Mouse (Mus musculus) lung, postnatal 14 days (tissue): Measurements from ENCODE around the gene Gp1ba.

Experiments
- DNase-seq: peaks from one replicate; pipeline ENCODE4 v3.0.0; 2021

Gene Gp1ba

DNA sequence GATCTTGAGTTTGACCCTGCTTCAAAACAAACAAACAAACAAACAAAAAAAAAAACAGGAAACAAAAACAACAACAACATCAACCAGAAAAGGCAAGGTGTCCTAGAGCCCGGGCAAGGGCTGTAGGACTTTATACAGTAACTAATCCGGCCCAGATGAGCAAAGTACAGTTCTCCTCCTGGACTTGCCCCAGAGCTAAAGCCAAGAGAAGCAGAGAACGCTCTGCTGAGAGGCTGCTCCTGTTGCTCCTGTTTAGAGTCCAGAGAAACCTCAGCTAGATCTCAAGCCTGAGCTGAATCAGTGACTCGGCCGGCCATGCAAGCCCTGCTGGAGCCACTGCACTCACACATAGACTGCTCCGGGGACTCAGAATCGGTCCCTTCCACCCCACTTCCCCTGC, 8.8 kb upstream of the Gp1ba start:
- no peak for DNase-seq

DNA sequence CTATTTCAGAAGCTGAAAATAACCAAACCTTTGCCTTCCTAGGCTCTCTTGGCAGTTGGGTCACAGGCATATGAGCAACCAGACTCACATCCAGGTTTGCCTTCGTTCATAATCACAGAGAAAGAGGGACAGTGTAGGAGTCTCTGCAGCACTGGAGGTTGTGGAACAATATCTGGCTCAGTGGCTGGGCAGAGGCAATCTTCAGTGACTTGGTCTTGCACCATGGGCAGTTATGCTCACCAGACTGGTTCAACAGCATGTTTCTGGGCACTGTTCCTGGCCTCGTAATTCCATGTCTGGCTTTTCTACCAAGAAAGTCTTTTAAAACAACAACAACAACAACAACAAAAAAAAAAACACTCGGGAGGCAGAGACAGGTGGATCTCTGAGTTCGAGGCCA, 3.3 kb upstream of the Gp1ba start:
- no peak for DNase-seq

DNA sequence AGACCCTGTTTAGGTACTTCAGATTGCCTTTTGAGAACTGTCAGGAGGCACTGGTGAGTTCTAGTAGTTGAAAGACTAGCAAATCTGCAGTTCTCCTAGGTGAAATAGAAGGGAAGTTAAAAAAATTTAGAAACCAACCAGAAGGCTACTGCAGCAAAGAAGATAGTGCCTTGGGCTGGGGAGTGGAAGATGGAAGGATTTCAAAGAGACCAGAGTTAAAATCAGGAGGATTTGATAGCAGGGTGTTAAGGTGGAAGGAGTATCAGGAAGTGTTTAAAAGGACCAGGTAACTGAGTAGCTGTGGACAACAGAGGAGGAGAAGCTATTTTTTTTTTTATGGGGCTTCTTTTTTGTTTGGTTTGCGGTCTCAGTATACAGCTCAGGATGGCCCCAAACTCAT, 1.2 kb upstream of the Gp1ba start:
- DNase-seq: no peak

DNA sequence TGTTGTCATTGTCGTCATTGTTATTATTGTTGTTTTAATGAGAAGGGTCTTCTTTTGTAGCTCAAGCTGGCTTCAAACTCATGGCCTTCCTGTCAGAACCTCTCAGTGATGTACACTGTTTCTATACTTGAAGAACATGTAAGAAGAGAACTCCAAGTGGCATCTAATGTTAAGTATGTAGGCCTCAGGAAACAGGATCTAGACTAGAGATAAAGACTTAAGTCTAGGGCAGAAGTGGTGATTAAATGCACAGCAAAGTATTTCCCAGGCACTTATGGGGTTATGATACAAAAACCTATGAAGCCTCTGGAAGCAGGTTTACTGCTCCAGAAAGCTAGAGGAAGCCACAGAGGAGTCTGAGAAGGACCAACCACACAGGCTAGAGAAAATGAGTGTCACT, 629 bp upstream of the Gp1ba start:
- DNase-seq: no peak

DNA sequence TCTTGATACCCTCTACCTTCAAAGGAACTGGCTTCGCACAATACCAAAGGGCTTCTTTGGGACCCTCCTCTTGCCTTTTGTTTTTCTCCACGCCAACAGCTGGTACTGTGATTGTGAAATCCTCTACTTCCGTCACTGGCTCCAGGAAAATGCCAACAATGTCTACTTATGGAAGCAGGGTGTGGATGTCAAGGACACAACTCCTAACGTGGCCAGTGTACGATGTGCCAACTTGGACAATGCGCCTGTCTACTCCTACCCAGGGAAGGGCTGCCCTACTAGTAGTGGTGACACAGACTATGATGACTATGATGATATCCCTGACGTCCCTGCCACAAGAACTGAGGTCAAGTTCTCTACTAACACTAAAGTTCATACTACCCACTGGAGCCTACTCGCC, 1.1 kb downstream of the Gp1ba start:
- DNase-seq: no peak

DNA sequence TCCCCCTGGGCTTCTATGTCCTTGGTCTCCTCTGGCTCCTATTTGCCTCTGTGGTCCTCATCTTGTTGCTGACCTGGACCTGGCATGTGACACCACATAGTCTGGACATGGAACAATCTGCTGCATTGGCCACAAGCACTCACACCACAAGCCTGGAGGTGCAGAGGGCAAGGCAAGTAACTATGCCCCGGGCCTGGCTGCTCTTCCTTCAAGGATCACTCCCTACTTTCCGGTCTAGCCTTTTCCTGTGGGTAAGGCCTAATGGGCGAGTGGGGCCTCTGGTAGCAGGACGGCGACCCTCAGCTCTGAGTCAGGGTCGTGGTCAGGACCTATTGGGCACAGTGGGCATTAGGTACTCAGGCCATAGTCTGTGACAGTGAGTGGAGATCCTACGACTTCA, 2.3 kb downstream of the Gp1ba start:
- no peak for DNase-seq

DNA sequence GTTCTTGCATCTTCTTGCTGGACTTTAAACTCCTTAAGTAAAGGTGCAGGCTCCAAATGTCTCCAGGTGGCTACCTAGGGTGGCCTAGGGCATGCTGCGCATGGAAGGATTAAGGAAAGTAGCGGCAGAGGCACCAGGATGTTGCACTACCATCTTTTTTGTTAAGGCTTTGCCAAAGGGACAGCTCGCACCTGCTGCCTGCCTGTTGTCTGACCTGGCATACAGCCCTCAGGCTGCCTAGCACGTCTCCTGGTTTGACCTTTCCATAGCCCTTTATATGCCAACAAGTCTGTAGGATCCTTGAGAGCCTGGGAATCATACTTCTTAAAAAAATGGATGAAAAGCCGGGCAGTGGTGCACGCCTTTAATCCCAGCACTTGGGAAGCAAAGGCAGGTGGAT, 4.1 kb downstream of the Gp1ba start:
- DNase-seq: no peak

DNA sequence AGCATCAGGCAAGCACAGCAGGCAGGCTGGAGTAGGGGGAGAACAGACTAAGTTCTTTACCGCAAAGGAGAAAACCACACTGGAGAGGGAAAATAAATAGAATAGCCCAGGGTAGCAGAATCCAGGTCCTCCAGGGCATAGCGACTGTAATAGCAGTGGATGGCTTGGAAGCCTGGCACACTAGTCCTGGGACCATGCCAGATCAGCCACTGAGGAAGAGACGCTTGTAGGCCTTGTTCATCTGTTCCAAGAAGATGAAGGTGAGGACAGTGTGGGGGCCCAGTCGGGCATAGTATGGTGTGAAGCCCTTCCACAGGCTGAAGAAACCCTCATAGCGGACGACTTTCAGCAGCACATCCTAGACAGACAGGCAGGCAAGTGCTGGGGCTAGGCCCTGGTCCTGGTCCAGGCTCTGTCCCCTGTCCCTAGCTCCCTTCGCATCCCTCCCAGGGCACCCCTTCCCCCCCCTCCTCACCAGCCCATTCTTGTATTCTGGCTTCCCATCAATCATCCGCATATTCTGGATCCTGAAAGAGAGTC, 5.7 kb downstream of the Gp1ba start:
- DNase-seq: no peak

DNA sequence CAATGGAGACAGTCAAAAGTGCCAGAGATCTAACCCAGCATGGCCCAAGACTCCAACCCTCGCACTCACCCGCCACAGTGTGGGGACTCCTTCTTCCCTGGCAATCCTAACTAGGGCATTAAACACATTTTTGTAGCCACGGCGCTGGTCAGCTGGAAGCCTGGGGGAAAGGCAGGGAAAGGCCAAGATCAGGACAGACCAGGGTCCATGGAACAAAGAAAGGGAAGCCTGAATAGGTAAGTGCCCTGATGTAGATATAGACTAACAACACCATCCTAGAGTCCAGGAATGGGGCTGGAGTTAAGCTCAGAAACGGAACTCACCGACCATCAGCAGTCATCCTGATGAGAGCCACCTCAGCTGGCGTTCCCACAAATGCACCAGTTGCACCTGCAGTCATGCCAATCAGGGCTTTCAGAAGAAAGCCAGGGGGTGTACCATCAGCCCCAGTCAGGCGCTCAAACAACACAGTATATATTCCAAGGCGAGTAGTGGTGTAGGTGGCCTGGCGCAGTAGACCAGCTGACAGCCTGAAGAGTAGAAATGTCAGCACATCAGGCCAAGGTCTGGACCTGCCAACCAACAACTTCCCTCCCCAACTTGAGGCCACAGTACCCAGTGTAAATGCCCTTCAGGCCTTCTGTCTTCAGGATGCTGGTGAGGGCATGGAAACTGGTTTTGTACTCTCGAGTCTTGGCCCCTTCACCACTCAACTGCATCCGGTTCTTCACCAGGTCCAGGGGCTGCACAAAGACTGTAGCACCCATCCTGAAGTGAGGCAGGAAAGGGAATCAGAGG, 6.7 kb downstream of the Gp1ba start:
- DNase-seq: no peak

DNA sequence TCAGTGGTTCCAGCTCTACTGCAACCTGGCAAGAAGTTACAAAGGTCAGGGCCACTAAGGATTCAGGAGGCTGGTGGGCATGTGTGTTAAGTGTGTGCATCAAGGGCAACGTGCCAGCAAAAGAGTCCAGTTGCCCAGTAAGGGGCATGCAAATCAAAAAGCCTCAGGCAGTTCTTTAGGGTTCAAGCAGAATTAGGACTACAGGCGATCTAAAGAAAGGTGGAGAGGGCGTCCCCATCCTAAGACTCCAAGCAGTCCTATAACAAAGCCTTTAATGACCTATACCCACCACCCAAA, 7.3 kb downstream of the Gp1ba start:
- no peak for DNase-seq

DNA sequence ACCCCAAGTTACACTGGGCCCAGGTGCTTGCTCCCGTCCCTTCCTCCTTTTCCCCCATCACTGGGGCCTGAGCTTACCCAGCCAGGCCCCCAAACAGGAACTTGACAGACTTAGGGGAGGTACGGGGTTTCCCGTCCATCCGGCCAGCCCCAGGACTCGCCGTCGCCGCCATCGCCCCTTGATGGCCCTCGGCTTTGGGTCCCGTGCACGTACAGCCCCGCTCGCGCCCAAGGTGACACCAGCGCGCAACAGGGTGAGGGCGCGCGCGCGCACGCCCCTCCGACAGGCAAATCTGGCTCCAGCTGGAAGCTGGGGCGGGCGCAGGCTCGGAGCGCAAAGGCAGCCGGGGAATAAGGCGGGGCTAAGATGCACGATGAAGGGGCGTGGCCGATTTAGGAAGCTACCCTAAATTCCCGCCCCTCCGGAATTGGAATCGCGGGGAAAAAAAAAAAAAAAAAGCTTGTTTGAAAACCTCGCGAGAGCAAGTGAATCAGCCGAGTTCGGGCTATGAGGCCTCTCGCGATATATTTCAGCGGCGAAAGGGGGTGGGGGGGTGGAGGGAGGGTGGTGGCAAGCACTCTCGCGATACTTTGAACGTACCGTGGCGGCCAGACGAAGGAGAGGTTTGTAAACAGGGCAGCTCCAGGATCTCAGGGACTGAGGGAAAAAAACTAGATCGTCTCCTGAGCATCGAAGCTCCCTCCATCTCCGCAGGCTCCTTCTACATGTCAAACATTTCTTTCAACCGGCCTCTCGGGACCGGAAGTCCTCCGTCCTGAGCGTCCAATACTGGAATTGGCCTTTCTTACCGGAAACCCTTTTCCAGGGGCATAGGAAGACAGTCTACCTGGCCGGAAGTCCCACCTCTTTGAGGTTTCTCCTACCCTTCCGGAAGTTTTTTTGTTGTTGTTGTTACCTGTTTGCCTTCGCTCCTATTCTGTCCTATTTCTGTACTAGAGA, 8.0 kb downstream of the Gp1ba start, which contains the start of the genes Rnf167 and Slc25a11:
Gene Rnf167, plus strand, starts transcription at position 545 of the 960 bp plus-strand sequence.
Gene Slc25a11, minus strand, starts transcription at position 789 of the 960 bp plus-strand sequence.
- peak; percentile 97 for DNase-seq

DNA sequence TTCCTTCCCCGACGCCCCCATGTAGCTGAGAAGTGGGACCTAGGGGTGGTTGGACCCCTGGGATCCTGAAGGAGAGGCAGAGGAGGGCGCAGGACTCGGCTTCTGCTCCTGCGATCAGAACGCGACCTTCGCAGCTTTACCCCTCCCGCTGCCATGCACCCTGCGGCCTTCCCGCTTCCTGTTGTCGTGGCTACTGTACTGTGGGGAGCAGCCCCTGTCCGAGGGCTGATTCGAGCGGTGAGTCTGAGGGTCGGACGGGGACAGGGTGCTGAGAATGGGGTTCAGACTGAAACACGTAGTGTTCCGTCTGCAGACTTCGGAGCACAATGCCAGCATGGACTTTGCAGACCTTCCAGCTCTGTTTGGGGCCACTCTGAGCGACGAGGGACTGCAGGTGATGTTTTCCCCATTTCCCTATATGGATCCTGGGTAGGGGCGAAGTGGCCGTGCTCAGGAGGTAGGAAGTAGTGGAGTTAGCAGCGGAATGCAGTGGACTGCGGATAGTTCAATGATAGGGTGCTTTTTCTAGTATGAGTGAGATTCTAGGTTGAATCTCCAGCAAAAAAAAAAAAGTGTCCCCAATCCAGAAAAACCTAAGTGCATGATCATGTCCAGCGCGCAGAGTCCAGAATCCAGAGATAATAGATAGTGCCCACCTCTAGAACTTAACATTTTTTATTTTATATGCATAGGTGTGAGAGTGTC, 8.9 kb downstream of the Gp1ba start:
- DNase-seq: no peak

DNA sequence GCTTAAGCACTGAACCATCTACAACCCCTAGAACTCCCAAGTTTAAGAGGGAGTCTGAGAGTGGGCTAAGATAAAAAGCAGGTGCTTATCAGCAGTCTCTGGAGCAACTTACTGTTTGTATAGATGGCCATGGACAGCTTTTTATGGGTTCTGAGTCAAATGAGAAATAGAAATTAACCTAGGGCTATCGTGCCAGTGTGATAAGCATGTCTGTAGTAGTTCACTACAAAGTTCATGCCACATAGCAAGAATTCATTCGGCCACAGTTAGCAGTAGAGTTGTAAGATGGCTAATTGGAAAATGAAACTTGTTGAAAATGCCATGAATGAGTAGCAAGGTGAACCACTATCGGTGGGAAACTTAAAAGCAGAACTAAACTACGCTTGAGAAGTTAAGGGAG, 9.6 kb downstream of the Gp1ba start:
- DNase-seq: no peak

DNA sequence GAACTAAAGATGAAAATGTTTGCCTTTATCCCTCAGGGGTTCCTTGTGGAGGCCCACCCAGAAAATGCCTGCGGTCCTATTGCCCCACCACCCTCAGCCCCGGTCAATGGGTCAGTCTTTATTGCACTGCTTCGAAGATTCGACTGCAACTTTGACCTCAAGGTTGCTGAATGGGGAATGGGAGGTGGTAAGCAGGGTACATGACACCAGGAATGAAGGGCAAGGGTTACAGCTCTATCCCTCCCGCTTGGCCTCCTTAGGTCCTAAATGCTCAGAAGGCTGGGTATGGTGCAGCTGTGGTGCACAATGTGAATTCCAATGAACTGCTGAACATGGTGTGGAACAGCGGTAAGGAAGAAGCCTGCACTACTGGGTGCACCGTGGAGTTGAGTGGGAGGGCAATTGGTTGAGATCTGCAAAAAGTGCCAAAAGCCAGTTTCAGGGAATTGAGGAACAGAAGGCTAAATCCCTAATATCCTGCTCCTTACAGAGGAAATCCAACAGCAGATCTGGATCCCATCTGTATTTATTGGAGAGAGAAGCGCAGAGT, 10.3 kb downstream of the Gp1ba start:
- DNase-seq: no peak

DNA sequence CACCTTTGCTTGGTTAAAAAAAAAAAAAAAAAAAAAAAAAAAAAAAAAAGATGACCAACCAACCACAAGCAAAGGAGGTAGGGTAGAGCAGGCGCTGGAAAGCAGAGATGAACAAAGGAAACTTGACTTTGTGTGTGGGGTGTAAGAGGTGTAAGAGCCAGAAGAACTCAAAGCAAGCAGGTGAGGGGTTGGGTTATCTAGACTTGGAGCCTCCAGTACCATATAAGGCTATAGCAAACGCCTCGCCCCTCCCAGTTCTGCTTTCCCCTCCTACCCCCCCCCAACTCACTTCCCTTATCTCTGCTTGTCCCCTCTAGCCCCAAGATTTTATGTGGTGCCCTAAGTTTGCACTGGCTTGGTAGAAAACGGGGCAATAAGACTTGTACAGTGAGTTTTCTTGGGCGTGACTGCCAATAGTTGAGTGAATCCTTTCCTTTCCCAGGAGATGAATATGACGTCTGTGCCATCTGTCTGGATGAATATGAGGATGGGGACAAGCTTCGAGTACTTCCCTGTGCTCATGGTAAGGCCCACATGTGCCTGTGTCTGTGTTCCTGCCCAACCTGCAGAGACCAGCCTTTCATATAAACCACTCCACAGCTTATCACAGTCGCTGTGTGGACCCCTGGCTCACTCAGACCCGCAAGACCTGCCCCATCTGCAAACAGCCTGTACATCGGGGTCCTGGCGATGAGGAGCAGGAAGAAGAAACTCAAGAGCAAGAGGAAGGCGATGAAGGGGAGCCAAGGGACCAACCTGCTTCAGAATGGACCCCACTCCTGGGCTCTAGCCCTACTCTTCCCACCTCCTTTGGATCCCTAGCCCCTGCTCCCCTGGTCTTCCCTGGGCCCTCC, 11.6 kb downstream of the Gp1ba start:
- DNase-seq: no peak

DNA sequence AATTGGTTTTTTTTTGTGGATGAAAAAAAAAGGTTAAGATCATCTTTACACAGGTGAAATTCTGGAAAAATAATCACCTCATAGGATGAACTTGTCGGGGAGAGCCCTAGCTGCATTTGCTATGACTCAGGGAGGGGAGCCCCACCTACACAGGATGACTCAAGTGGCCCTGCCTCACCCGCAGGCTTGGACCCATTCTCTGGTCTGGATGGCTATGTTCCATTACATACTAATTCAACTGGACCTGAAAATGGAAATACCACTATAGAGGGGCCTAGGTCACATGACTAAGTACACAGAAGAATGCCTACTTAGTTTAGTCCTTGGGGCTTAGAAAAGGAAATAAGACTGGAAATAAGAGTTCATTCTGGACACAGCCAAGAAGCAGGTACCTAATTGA, 12.5 kb downstream of the Gp1ba start:
- no peak for DNase-seq

DNA sequence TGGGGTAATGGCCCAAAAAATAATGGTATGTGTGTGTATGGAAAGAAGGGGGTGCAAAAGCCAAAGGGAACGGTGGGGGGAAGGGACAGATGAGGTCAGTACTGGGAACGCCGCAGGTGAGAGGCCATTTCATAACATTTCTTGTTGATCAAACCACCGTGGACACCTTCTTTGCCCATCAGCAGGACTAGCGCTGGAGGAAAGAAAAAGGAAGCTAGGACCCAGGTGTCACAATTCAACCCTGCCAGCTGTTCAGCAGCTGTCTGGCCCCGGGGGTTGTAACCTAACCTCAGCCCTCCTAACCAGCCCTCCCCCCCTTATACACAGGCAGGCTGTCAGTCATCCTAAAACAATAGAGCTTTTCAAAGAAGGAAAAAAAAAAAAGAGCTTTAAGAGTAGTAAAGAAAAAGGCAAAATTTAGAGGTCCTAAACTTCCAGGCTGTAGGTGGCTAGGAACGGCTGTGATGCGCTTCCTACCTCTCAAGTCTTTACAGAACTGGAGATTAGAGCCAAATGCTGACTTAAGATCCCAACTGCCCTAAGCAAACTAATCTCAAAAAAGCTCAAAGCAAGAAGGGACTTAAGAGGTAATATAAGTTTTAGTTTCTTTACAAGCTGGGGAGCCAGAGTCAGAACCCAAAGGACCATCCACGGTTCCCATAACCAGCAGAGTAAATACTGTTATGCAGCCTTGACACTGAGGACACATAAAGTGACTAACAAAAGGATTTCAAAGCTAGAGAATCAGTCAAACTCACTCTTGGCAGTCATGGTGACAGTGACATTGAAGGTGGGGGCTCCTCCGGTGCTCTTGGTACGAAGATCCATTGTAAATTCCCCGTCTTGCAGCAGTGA, 13.3 kb downstream of the Gp1ba start:
- no peak for DNase-seq

DNA sequence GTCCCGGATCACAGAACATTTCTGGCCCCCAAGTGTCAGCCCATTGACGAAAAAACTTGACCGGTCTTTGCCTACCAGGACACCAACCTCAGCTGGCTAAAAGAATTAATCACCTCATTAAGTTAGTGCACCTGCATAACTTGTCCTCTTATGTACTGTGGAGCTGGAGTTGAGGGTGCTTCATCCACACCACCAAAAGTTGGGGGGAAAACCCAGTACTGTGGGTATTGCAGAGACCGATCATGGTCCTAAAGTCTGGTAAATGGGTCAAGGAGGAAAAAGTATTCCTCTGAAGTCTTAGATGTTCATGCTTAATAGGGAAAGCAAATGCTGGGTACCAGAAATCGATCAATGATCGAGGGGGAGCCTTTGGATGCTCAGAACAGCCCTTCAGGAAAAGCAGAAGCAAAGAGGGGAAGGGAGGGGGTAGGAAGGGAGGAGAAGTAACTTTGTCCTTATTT, 14.0 kb downstream of the Gp1ba start:
- DNase-seq: no peak

DNA sequence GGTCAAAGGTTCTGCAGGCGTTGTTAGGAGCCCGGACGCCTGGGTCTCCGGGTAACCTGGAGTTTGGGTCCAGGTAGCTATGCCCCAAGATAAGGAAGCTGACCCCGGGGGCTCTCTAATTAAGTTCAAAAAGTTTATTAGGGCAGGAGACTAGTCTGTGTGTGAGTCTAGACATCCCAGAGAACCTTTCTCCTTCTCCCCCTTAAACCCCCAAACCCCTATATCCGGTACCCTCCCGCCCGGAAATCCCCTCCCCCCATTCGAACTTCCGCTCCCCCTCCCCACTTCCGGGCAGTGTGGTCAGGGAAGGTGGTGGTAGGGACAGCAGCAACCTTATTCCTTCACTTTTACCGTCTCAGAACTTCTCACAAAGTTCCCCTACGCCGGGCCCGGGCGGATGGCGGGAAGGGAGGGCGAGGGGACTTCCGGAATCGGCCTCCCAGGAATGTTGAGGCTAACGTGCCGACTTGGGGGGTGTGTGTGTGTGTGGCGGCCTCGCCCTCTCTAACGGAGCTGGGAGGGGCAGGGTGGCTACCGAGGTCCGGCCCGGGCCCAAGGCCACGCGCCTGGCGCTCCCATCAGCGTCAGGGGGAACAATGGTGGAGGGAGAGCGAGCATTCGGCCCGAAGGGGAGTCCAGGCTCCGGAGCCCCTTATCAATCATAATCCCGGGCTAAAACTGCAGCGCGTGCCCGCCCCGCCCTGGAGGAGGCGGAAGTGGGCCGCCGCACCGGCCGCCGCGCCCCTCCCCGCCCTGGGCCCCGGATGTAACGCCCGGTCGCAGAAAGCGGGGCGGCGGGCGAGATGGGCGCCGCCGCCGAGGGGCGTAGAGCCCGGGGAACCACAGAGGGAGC, 14.6 kb downstream of the Gp1ba start:
- DNase-seq: peak; percentile 78
